17 mouse cellular contexts compared by ENCODE assay signal in the genomic region with DNA sequence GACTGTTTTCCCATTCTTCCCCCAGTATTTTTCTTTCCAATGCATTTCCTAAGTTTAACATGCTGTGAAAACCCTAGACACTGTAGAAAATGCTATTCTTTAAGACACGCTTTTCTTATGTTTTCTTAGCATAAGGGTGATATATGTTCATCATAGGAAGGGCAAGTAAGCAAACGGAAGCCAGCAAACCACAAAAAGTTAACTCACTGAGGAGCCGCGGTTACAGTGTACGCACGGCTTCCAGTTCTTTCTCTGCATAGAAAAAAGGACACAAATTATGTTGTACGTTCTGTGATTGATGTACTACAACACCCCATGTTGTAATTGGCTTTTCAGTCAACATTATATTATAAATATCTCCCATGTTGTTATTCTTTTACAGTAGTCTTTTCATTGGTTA.
DNase-seq lines count a peak whose midpoint lies in the region; ATAC-seq and TF ChIP-seq lines count a peak whose summit lies in the region.
"Had no signal": no experiment of that assay in that cellular context is flagged by ENCODE, and none has a peak within 500 bp of the region (broad histone marks: within the 10 kb centered on the region; RNA-seq: fewer than 3 reads in every experiment).

No protein-coding gene starts in this region.

- 70% methylated on average over 7 of the region's 7 CpGs for WGBS in forebrain, postnatal 0 days

- ATAC-seq in megakaryocyte-erythroid progenitor cell, adult 5-6 weeks (replicated peaks; ENCODE audit: low FRiP score, low TSS enrichment, poor library complexity, severe bottlenecking): peak; percentile 47; the same call in 1 of the 2 replicates
- no peak for ATAC-seq in forebrain, postnatal 0 days
- ATAC-seq in frontal cortex, adult (ENCODE audit: low TSS enrichment): no peak
- ATAC-seq: liver, embryonic 12.5 days had no signal

- no peak overlapping the region for H3K4me3 ChIP-seq in forebrain, postnatal 0 days (ENCODE audit: low read depth, low read length)
- H3K4me3 ChIP-seq: forebrain, embryonic 10.5 days; limb, embryonic 10.5 days; liver, embryonic 12.5 days; lung, embryonic 15.5 days; myocyte had no signal

- no peak overlapping the region for H3K27ac ChIP-seq in forebrain, postnatal 0 days (ENCODE audit: low read depth, low read length)
- H3K27ac ChIP-seq: forebrain, embryonic 10.5 days; hindbrain, embryonic 14.5 days; limb, embryonic 10.5 days; liver, embryonic 12.5 days; lung, embryonic 15.5 days had no signal

- H3K27me3 ChIP-seq in forebrain, postnatal 0 days (ENCODE audit: insufficient read depth, low read length): no peaks in the 10 kb centered on the region
- H3K27me3 ChIP-seq: liver, embryonic 12.5 days; lung, embryonic 15.5 days had no signal

- TF ChIP-seq CTCF in forebrain, postnatal 0 days (IDR thresholded peaks at IDR 0.05; ENCODE audit: low read depth): no peak

- no peaks in the 10 kb centered on the region for H3K9me3 ChIP-seq in forebrain, postnatal 0 days (ENCODE audit: low read length)
- H3K9me3 ChIP-seq: forebrain, embryonic 10.5 days; limb, embryonic 10.5 days; liver, embryonic 12.5 days; lung, embryonic 15.5 days had no signal

- 0 out of 2 replicates have a peak, but pooled peaks cover 4% of the 10 kb centered on the region for H3K4me1 ChIP-seq in forebrain, postnatal 0 days (ENCODE audit: insufficient read depth)
- H3K4me1 ChIP-seq: forebrain, embryonic 10.5 days; liver, embryonic 12.5 days; lung, embryonic 15.5 days had no signal

- DNase-seq in CD4-positive, CD25-positive, alpha-beta regulatory T cell, adult 2 months (ENCODE audit: low read depth, low spot score): peak; percentile 78
- DNase-seq in c-Kit-positive CD71-negative TER-119-negative erythroid progenitor cells, embryonic 14.5 days (ENCODE audit: low read depth): peak; percentile 20
- DNase-seq in thymus, postnatal 10 days (ENCODE audit: low spot score in 2 of 2): peak; percentile 29 to 50
- DNase-seq in forebrain, postnatal 0 days: no peak
- DNase-seq in testis, postnatal 14 days (ENCODE audit: low spot score): no peak
- DNase-seq: kidney, adult 18-20 months; layer of hippocampus, postnatal 36 days; right cerebral cortex, postnatal 14 days had no signal

- H3K4me2 ChIP-seq in forebrain, postnatal 0 days (ENCODE audit: low read depth): no peak overlapping the region
- H3K4me2 ChIP-seq: hindbrain, embryonic 14.5 days; liver, embryonic 12.5 days; lung, embryonic 15.5 days; midbrain, embryonic 11.5 days had no signal

- no peak overlapping the region for H3K9ac ChIP-seq in forebrain, postnatal 0 days
- H3K9ac ChIP-seq: hindbrain, embryonic 14.5 days; liver, embryonic 12.5 days; lung, embryonic 15.5 days had no signal

- H3K36me3 ChIP-seq in forebrain, postnatal 0 days (ENCODE audit: insufficient read depth): no peaks in the 10 kb centered on the region
- H3K36me3 ChIP-seq: forebrain, embryonic 10.5 days; limb, embryonic 10.5 days; liver, embryonic 12.5 days had no signal

Comparison
In these comparisons a context has a peak if more than half of its experiments do, and no peak if none do; other contexts are left out.
1. DNase-seq: peak in CD4-positive, CD25-positive, alpha-beta regulatory T cell, adult 2 months (single experiment), c-Kit-positive CD71-negative TER-119-negative erythroid progenitor cells, embryonic 14.5 days (single experiment) and thymus, postnatal 10 days (2 of 2); none in forebrain, postnatal 0 days (single experiment) and testis, postnatal 14 days (single experiment).